Mouse (Mus musculus) midbrain, embryonic 12.5 days (tissue): ENCODE results near the gene Grik4. TPM values are rescaled to one million over a fixed set of nuclear protein-coding genes. Genes with fewer than 3 reads are reported as not detected.

Experiments used
- ATAC-seq: fragments of 200-750 bp; cut with Nextera tagmentation; 2 replicates; pipeline ENCODE4 v1.8.0; 2017; ENCODE audit warnings: low read depth, moderate TSS enrichment, moderate library complexity; ENCODE audit not compliant: low FRiP score
- H3K27ac ChIP-seq: fragments of 300-500 bp; sonication (generic); replicated peaks from 2 replicates; pipeline ENCODE4 v1.5.1; 2016; ENCODE audit warnings: mild to moderate bottlenecking
- H3K27me3 ChIP-seq: fragments of 300-500 bp; sonication (generic); 2 replicates; pipeline ENCODE4 v1.6.1; 2016; ENCODE audit warnings: mild to moderate bottlenecking
- H3K36me3 ChIP-seq: fragments of 300-500 bp; sonication (generic); 2 replicates; pipeline ENCODE4 v1.6.1; 2016
- H3K4me1 ChIP-seq: fragments of 300-500 bp; sonication (generic); 2 replicates; pipeline ENCODE4 v1.6.1; 2016
- H3K4me2 ChIP-seq: fragments of 300-500 bp; sonication (generic); replicated peaks from 2 replicates; pipeline ENCODE4 v1.6.1; 2016; ENCODE audit warnings: mild to moderate bottlenecking, moderate library complexity
- H3K4me3 ChIP-seq: fragments of 300-500 bp; sonication (generic); 2 replicates; pipeline ENCODE4 v1.5.1; 2016; ENCODE audit warnings: mild to moderate bottlenecking
- H3K9ac ChIP-seq: fragments of 300-500 bp; sonication (generic); replicated peaks from 2 replicates; pipeline ENCODE4 v1.6.1; 2016; ENCODE audit warnings: mild to moderate bottlenecking, moderate library complexity
- H3K9me3 ChIP-seq: fragments of 300-500 bp; sonication (generic); 2 replicates; pipeline ENCODE4 v1.6.1; 2016; ENCODE audit warnings: mild to moderate bottlenecking
- WGBS: fragments of 180-500 bp; shearing (Covaris S2); methylation state at CpG from one replicate; pipeline ENCODE4 v1.1.7; 2016; 5-methylcytosine and 5-hydroxymethylcytosine counted together
- polyA plus RNA-seq: library from polyadenylated mRNA; unstranded; fragments of >200 nt; fragmentation: Nextera tagmentation; extraction: Ambion mirVana; gene quantifications from 2 replicates; pipeline ENCODE4 v1.2.1, GENCODE M21; 2016

Grik4 gene
- polyA plus RNA-seq, 1 experiment from 2014 or later = 3.6 TPM

DNA sequence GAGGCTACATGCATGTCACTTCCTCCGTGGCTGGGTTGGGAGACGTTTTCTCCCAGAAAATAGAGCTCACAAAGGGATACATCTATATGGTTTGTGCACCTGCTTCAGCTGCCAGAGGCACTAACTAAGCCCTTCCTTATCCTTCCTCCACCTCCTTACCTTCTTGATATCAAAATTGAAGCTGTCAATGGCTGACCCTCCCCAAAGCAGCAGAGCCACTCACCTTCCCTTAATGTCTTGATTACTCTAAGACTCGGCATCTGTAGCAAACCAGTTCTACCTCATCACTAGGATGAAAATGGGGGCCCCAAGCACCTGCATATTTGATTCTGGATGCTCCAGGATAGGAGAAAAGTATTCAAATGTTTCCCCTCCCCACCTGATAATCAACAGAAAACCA is 135.1 kb downstream of the Grik4 start:
- Histone ChIP-seq H3K27ac (no peak overlapping the region), H3K27me3 (no peaks in the 10 kb centered on the region), H3K36me3 (no peaks in the 10 kb centered on the region), H3K4me1 (no peaks in the 10 kb centered on the region), H3K9ac (no peak overlapping the region), H3K4me3 (no peak overlapping the region), H3K4me2 (no peak overlapping the region), H3K9me3 (no peaks in the 10 kb centered on the region)
- no peak for ATAC-seq
- 91% methylated on average over 3 of the region's 3 CpGs for WGBS

DNA sequence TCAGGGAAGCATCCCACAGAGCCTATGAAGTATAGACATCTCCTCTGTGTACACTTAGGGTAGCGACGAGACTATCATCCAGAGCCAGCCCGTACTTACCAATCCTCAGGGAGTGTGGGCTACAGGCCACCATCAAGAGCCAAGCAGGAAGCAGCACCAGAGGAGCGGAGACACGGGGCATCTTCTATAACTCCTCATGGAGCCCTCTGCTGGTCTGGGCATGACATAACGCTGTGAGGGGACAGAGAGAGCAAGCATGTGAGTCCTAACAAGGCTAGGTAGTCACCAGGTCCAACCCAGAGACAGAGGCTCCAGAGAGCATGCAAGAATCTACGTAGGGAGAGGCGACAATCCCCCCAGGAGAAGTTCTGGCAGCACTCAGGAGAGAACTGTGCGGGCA is 135.9 kb downstream of the Grik4 start:
- H3K9ac ChIP-seq = no peak overlapping the region
- no peaks in the 10 kb centered on the region for H3K36me3 ChIP-seq
- H3K9me3 ChIP-seq = no peaks in the 10 kb centered on the region
- no peak overlapping the region for H3K4me3 ChIP-seq
- 75% methylated on average over 9 of the region's 9 CpGs for WGBS
- no peak overlapping the region for H3K27ac ChIP-seq
- H3K4me2 ChIP-seq = no peak overlapping the region
- no peaks in the 10 kb centered on the region for H3K27me3 ChIP-seq
- no peak for ATAC-seq
- H3K4me1 ChIP-seq = no peaks in the 10 kb centered on the region

DNA sequence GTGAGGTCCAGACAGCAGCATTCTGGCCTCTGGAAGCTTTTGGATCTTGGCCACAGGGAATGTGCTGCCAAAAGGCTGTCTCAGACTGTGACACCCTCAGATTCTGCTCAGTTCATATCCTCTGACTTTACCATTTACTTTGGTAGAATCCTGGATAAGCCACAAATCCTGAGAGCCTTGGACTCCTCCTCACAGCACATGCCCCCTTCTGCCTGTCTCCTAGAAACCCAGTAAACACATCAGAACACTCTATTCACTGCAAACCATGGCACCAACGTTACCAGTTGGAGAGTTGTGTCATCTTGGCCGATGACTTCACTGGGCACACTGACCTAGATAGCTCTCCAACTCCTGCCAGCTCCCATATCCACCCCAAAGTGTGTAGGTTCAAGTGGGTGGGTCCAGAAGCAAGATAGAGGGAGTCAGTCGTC is 141.2 kb downstream of the Grik4 start:
- no peak overlapping the region for H3K9ac ChIP-seq
- H3K4me2 ChIP-seq = no peak overlapping the region
- H3K27me3 ChIP-seq = no peaks in the 10 kb centered on the region
- WGBS = 67% methylated on average over 3 of the region's 3 CpGs
- ATAC-seq = no peak
- H3K27ac ChIP-seq = no peak overlapping the region
- H3K4me3 ChIP-seq = no peak overlapping the region
- H3K9me3 ChIP-seq = no peaks in the 10 kb centered on the region
- no peaks in the 10 kb centered on the region for H3K36me3 ChIP-seq
- peaks cover 5% of the 10 kb centered on the region; the same call in 1 of the 2 replicates for H3K4me1 ChIP-seq

DNA sequence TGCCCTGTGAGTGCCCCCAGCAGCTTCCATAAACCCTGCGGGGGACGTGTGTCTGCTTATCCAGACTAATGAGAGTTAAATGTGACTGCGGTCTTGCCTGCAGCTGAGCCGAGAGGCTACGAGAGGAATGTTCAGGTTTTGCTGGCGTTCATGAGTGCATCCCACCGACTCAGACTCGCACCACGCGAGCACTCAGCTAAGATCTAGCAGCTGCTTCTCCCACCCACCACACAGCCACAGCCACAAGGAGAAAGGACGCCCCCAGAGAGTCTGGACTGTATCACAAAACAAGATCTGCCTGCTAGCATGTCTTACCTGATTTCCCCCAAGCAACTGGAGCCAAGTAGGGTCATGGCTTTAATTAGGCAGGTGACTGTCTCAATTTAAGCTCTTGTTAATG is 142.4 kb downstream of the Grik4 start:
- ATAC-seq = no peak
- H3K4me2 ChIP-seq = no peak overlapping the region
- no peaks in the 10 kb centered on the region for H3K36me3 ChIP-seq
- no peak overlapping the region for H3K4me3 ChIP-seq
- WGBS = 82% methylated on average over 11 of the region's 11 CpGs
- H3K9ac ChIP-seq = no peak overlapping the region
- H3K9me3 ChIP-seq = no peaks in the 10 kb centered on the region
- no peaks in the 10 kb centered on the region for H3K27me3 ChIP-seq
- no peak overlapping the region for H3K27ac ChIP-seq
- H3K4me1 ChIP-seq = peaks cover 5% of the 10 kb centered on the region; the same call in 1 of the 2 replicates

DNA sequence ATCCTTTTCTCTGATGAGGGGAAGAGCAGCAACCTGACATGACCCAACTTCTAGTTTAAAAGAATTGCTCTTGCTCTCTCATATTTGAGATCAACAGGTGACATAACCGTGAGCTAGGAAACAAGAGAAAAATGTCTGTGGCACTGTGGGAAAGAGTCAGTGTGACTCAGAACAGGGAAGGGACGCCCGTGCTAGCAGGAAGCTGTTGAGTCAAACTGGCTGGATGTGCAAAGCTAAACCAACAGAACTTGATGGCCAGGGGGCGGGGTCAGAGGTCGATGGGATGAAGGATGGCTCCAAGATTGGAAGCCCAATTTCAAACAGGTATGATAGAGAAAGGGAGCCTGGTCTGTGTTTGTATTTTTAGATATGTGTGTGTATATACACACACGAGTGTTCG is 144.2 kb downstream of the Grik4 start:
- no peak overlapping the region for H3K9ac ChIP-seq
- H3K36me3 ChIP-seq = no peaks in the 10 kb centered on the region
- ATAC-seq = no peak
- no peaks in the 10 kb centered on the region for H3K9me3 ChIP-seq
- H3K4me3 ChIP-seq = no peak overlapping the region
- WGBS = 92% methylated on average over 7 of the region's 7 CpGs
- peaks cover 5% of the 10 kb centered on the region; the same call in 1 of the 2 replicates for H3K4me1 ChIP-seq
- no peaks in the 10 kb centered on the region for H3K27me3 ChIP-seq
- no peak overlapping the region for H3K27ac ChIP-seq
- no peak overlapping the region for H3K4me2 ChIP-seq

DNA sequence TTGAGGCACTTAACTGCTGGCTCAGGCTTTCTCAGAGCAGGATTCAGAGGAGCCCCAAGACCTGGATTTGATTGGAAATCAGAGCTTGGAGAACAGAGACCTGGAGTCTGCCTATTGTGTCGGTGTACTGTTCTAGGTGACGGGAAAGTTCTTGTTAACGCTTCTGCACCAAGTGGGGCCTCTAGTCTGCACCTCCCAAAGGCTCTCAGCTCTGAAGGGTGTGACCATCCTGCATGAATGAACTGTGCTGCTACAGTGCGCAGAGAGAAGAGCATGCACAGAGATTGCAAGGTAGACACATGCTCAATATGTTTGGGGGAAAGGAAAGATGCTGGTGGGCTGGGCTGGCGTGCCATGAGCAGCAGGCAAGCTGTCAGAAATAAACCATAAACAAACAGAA is 144.6 kb downstream of the Grik4 start:
- Histone ChIP-seq H3K9me3 (no peaks in the 10 kb centered on the region), H3K9ac (no peak overlapping the region), H3K36me3 (no peaks in the 10 kb centered on the region), H3K27me3 (no peaks in the 10 kb centered on the region), H3K27ac (no peak overlapping the region), H3K4me1 (peaks cover 5% of the 10 kb centered on the region; the same call in 1 of the 2 replicates), H3K4me2 (no peak overlapping the region), H3K4me3 (no peak overlapping the region)
- 89% methylated on average over 5 of the region's 5 CpGs for WGBS
- ATAC-seq = no peak

DNA sequence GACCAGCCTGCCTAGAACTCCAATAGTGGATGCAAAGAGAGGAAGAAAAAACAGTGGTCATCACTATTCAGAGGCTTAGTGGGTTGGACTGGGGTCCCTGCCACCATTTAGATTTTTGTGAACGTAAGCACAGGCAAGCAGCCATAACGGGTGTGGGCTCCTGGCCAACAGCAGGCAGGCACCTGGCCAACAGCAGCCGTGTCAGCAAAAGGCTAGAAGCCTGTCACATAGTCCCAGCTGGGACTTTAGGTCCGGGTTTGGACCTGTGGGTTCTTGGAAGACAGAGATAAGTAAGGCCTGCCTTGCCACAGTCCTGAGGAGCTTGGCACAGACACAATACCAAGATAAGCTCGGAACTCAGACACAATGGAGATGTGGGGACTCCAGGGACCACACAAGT is 145.1 kb downstream of the Grik4 start:
- Histone ChIP-seq H3K36me3 (no peaks in the 10 kb centered on the region), H3K4me3 (no peak overlapping the region), H3K27me3 (no peaks in the 10 kb centered on the region), H3K4me2 (no peak overlapping the region), H3K9me3 (no peaks in the 10 kb centered on the region), H3K9ac (no peak overlapping the region), H3K4me1 (peaks cover 5% of the 10 kb centered on the region; the same call in 1 of the 2 replicates), H3K27ac (no peak overlapping the region)
- ATAC-seq = no peak
- 73% methylated on average over 5 of the region's 5 CpGs for WGBS

DNA sequence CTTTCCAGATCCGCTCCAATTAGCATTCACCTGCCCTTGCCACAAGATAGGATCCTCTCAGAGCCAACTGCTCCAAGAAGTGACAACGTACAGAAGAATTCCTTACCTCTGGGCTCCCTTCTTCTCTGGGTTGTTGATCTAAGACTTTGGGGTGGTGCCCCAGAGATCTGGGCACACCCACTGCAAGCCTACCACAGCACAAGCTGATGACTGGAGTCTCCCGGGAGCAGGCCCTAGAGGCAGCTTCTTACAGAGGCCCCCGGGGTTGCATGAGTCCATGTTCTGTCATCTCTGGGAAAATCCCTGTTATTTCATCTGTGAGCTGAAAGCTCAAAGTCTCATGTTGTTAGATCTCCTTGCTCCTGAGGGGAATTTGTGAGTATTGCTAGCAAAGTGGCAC is 146.0 kb downstream of the Grik4 start:
- Histone ChIP-seq H3K27ac (no peak overlapping the region), H3K4me1 (peaks cover 5% of the 10 kb centered on the region; the same call in 1 of the 2 replicates), H3K27me3 (no peaks in the 10 kb centered on the region), H3K9me3 (no peaks in the 10 kb centered on the region), H3K9ac (no peak overlapping the region), H3K4me2 (no peak overlapping the region), H3K36me3 (no peaks in the 10 kb centered on the region), H3K4me3 (no peak overlapping the region)
- no peak for ATAC-seq
- WGBS = 85% methylated on average over 4 of the region's 4 CpGs

DNA sequence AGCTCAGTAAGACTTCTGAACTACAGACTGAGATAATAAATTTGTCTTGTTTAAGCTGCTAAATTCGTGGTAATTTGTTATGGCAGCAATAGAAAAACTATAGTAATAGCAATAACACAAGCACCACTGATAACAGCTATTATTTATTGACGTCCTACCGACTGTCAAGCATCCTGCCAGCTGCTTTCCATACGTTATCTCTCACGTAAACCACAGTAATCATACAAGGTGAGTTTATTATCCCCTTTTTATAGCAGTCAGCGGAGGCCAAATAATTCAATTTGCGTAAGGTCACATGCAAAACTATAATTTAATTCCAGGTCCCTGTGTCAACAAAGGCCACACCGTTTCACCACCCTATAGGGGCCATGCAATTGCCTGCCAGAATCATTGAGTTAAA is 147.0 kb downstream of the Grik4 start:
- no peaks in the 10 kb centered on the region for H3K27me3 ChIP-seq
- H3K9me3 ChIP-seq = no peaks in the 10 kb centered on the region
- WGBS = 72% methylated on average over 8 of the region's 8 CpGs
- H3K4me1 ChIP-seq = peaks cover 8% of the 10 kb centered on the region; the same call in 1 of the 2 replicates
- no peak overlapping the region for H3K4me3 ChIP-seq
- no peaks in the 10 kb centered on the region for H3K36me3 ChIP-seq
- no peak overlapping the region for H3K4me2 ChIP-seq
- ATAC-seq = no peak
- no peak overlapping the region for H3K9ac ChIP-seq
- no peak overlapping the region for H3K27ac ChIP-seq

DNA sequence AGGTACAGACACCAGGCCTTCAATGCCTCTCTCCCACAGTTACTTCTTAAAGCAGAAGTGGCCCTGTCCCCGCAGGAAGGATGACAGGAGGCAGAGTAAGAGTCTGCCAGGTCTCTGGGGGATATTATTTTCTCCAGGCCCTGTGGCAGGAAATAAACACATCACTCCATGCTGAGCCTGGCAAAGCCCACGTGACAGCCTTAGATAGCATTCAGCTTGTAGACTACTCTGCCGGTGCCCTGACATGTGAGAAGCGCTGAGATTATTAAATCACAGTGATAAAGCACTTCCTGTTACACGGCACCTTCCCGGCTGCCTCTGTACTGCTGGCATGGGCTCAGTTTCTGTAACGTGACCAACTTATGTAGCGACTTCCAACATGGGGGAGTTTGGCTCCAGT is 148.4 kb downstream of the Grik4 start:
- no peaks in the 10 kb centered on the region for H3K36me3 ChIP-seq
- H3K27ac ChIP-seq = no peak overlapping the region
- H3K9ac ChIP-seq = no peak overlapping the region
- H3K4me1 ChIP-seq = 0 out of 2 replicates have a peak, but pooled peaks cover 8% of the 10 kb centered on the region
- H3K9me3 ChIP-seq = no peaks in the 10 kb centered on the region
- WGBS = 79% methylated on average over 8 of the region's 8 CpGs
- no peak for ATAC-seq
- no peak overlapping the region for H3K4me2 ChIP-seq
- no peaks in the 10 kb centered on the region for H3K27me3 ChIP-seq
- no peak overlapping the region for H3K4me3 ChIP-seq

DNA sequence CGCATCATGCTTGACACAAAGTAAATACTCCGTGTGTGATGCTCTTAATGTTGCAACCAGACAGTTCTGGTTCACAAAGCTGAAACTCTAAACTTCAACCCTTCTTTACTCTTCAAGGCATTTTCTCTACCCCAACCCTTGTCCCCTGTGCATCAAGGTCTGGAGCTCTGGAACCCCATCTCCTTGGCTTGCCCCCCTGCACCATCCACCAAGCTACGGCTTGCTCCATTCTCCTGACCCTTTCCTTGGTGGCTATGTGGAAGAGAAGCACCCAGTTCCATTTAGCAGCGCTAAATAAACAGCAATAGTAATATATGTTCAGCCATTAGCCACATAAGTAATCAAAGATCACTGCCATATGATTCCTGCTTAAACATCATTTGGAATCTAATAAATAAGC is 150.3 kb downstream of the Grik4 start:
- no peak overlapping the region for H3K27ac ChIP-seq
- WGBS = 96% methylated on average over 4 of the region's 4 CpGs
- H3K4me1 ChIP-seq = 0 out of 2 replicates have a peak, but pooled peaks cover 8% of the 10 kb centered on the region
- H3K9me3 ChIP-seq = no peaks in the 10 kb centered on the region
- H3K27me3 ChIP-seq = peaks cover 5% of the 10 kb centered on the region
- H3K36me3 ChIP-seq = no peaks in the 10 kb centered on the region
- H3K9ac ChIP-seq = no peak overlapping the region
- ATAC-seq = no peak
- H3K4me2 ChIP-seq = no peak overlapping the region
- no peak overlapping the region for H3K4me3 ChIP-seq

DNA sequence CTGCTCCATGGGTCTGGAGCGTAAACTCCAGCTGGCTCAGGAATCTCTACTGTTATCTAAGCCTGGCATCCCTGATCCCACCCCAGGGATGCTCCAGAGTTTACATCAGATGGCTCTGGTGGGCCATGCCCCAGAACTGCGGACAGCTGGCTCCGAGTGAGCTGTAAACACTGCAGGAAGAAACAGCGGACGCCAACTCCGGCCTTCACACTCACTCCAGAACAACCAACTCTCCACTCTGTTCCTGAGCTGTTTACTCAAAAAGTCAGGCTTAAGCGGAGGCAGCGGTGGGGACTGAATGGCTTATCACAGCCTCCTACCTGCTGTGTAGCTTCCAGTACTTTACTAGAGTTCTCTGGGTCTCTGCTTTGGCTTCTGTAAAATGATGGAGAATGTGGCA is 150.7 kb downstream of the Grik4 start:
- ATAC-seq = no peak
- Histone ChIP-seq H3K4me1 (0 out of 2 replicates have a peak, but pooled peaks cover 8% of the 10 kb centered on the region), H3K9ac (no peak overlapping the region), H3K27ac (no peak overlapping the region), H3K27me3 (peaks cover 5% of the 10 kb centered on the region), H3K9me3 (no peaks in the 10 kb centered on the region), H3K36me3 (no peaks in the 10 kb centered on the region), H3K4me2 (no peak overlapping the region), H3K4me3 (no peak overlapping the region)
- 79% methylated on average over 8 of the region's 8 CpGs for WGBS

DNA sequence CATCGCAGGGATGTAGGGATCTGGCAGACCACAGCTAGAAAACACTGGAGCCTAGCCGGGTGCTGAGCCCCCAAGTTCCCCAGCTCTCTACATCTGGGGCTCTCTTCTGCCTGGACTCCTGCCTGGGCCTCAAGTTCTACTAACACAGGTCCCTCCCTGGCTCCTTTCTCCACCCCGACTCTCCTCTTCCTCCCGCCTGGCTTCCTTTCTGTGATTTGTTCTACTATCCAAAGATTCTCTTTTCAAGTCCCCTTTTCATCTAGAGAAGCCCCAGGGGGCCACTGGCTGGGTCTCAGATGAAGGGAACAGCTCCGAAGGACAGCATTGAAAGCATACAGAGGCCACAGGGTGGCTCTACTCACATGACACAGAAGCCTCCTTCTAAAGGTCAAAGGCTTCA is 151.9 kb downstream of the Grik4 start:
- Histone ChIP-seq H3K9ac (no peak overlapping the region), H3K9me3 (no peaks in the 10 kb centered on the region), H3K36me3 (no peaks in the 10 kb centered on the region), H3K4me2 (no peak overlapping the region), H3K27me3 (peaks cover 5% of the 10 kb centered on the region), H3K27ac (no peak overlapping the region), H3K4me3 (no peak overlapping the region), H3K4me1 (0 out of 2 replicates have a peak, but pooled peaks cover 8% of the 10 kb centered on the region)
- 40% methylated on average over 5 of the region's 5 CpGs for WGBS
- no peak for ATAC-seq
